Mouse (Mus musculus): ENCODE results near the gene Hmgcs2.

DNA sequence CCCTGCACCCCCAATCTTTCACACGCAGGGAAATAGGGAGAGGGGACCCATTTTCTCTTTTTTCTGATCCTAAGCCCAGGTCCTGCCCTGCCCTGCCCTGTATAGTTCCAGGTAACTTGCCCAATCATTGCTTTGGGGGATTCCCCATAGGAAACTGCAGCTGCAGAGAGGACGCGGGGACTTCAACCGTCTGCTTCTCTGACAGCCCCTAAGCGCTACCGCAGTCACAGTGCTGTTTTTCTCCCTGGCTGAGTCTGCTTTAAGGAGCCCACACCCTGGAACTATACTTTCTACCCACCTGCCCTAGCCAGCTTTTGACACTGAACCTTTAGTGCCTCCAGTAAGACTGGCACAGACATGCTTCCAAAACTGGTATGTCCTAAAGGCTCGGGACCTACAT, 55.7 kb downstream of the Hmgcs2 start:
- TF ChIP-seq CTCF (IDR thresholded peaks at IDR 0.05; ENCODE audit: extremely low read depth, insufficient read length, insufficient replicate concordance, low read depth, low read length) (no peak), POLR2A (IDR thresholded peaks at IDR 0.05; ENCODE audit: low read depth, low read length) (no peak)

Data from small intestine, adult 2 months (tissue).